Comparison of ENCODE assay signal across 13 mouse cellular contexts in genomic region chrX:166895199-166895598, GRCm38 (mm10).
DNase-seq lines count a peak whose midpoint lies in the region.
"Had no signal": no experiment of that assay in that cellular context is flagged by ENCODE, and none has a peak within 500 bp of the region (broad histone marks: within the 10 kb centered on the region; RNA-seq: fewer than 3 reads in every experiment).

No protein-coding gene starts in this region.

- intact Hi-C loops in heart, postnatal 10 days (cut with DNase I): loop anchor here (10.0 kb wide), 1 partner anchor 230 kb away; no protein-coding TSS in a partner anchor

- peak; percentile 31 for DNase-seq in 3T3-L1 (ENCODE audit: low read depth, low spot score)
- DNase-seq in adipocyte (ENCODE audit: low spot score): peak; percentile 22
- DNase-seq in heart, postnatal 10 days: peak; percentile 34 to 45
- peak; percentile 4 for DNase-seq in lung, postnatal 10 days
- no peak for DNase-seq in urinary bladder, postnatal 25 days (ENCODE audit: low spot score)
- DNase-seq in T-cell, adult 2 months (ENCODE audit: low spot score): no peak
- no peak for DNase-seq in urinary bladder, adult 2 months (ENCODE audit: low spot score)
- DNase-seq: cerebellum, adult 11-12 months; cerebellum, postnatal 36 days; kidney, adult 11 months; kidney, postnatal 10 days; left cerebral cortex, postnatal 4 days; thymus, postnatal 14 days had no signal

Comparison
In these comparisons a context has a peak if more than half of its experiments do, and no peak if none do; other contexts are left out.
1. DNase-seq: peak in 3T3-L1 (single experiment), adipocyte (single experiment), heart, postnatal 10 days (2 of 2) and lung, postnatal 10 days (single experiment); none in urinary bladder, postnatal 25 days (single experiment), T-cell, adult 2 months (single experiment) and urinary bladder, adult 2 months (single experiment).